Mouse (Mus musculus) forebrain, embryonic 10.5 days (tissue): Measurements from ENCODE around the gene Ube2q2. TPM values are rescaled to one million over a fixed set of nuclear protein-coding genes. Genes with fewer than 3 reads are reported as not detected.

Experiments used
- DNase-seq: peaks from one replicate; pipeline ENCODE4 v3.0.0-alpha.2; 2017; ENCODE audit warnings: low spot score; ENCODE audit errors: extremely low spot score
- H3K27ac ChIP-seq: fragments of 300-500 bp; sonication (generic); 2 replicates; pipeline ENCODE4 v1.5.1; 2016; ENCODE audit warnings: mild to moderate bottlenecking
- H3K27me3 ChIP-seq: fragments of 300-500 bp; sonication (generic); 2 replicates; pipeline ENCODE4 v1.6.1; 2016; ENCODE audit warnings: mild to moderate bottlenecking; ENCODE audit not compliant: poor library complexity, severe bottlenecking
- H3K36me3 ChIP-seq: fragments of 300-500 bp; sonication (generic); replicated peaks from 2 replicates; pipeline ENCODE4 v1.6.1; 2016; ENCODE audit warnings: mild to moderate bottlenecking, moderate library complexity
- H3K4me1 ChIP-seq: fragments of 300-500 bp; sonication (generic); 2 replicates; pipeline ENCODE4 v1.6.1; 2016
- H3K4me3 ChIP-seq: fragments of 300-500 bp; sonication (generic); 2 replicates; pipeline ENCODE4 v1.5.1; 2016; ENCODE audit warnings: mild to moderate bottlenecking, moderate library complexity
- H3K9me3 ChIP-seq: fragments of 300-500 bp; sonication (generic); 2 replicates; pipeline ENCODE4 v1.6.1; 2016; ENCODE audit warnings: mild to moderate bottlenecking, moderate library complexity
- WGBS: fragments of 180-500 bp; shearing (Covaris S2); methylation state at CpG from one replicate; pipeline ENCODE4 v1.1.7; 2016; 5-methylcytosine and 5-hydroxymethylcytosine counted together
- polyA plus RNA-seq: library from polyadenylated mRNA; unstranded; fragments of >200 nt; fragmentation: Nextera tagmentation; extraction: Ambion mirVana; gene quantifications from 2 replicates; pipeline ENCODE4 v1.2.1, GENCODE M21; 2016

Ube2q2 gene
- polyA plus RNA-seq, 1 experiment from 2014 or later = 35.4 TPM

DNA sequence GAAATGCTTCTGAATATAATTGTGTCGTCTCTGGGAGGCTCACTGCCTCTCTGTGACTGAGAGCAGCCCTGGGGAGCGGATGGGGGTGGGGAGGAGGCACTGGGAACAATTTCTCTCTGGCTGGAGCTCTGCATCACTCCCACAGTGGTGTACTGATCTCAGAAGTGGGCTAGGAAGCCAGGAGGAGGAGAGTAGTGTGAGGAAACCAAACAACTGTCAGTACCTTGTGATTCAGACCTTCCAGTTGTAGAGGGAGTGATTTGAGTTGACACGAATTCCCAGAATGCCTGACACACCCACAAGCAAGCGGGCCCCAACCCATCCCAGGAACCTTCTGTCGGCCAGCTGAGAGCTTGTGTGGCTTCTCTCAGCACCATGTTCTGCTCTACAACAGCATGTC lies 12.1 kb upstream of the Ube2q2 start:
- WGBS = 57% methylated on average over 5 of the region's 5 CpGs
- H3K27me3 ChIP-seq = no peaks in the 10 kb centered on the region
- no peaks in the 10 kb centered on the region for H3K36me3 ChIP-seq
- no peak overlapping the region for H3K27ac ChIP-seq
- no peak overlapping the region for H3K4me3 ChIP-seq
- no peak for DNase-seq
- no peaks in the 10 kb centered on the region for H3K9me3 ChIP-seq
- H3K4me1 ChIP-seq = no peaks in the 10 kb centered on the region

- H3K4me1 ChIP-seq = no peaks in the 10 kb centered on the region
- 94% methylated on average over 4 of the region's 4 CpGs for WGBS
- no peaks in the 10 kb centered on the region for H3K36me3 ChIP-seq
- DNase-seq = no peak
- H3K4me3 ChIP-seq = no peak overlapping the region
- H3K9me3 ChIP-seq = no peaks in the 10 kb centered on the region
- H3K27me3 ChIP-seq = no peaks in the 10 kb centered on the region
- H3K27ac ChIP-seq = no peak overlapping the region
Measured at GRCm38 (mm10) chr9:55137112-55137511, 11.5 kb upstream of the Ube2q2 start.

- Histone ChIP-seq H3K27me3 (no peaks in the 10 kb centered on the region), H3K27ac (no peak overlapping the region), H3K4me3 (no peak overlapping the region), H3K36me3 (no peaks in the 10 kb centered on the region), H3K9me3 (no peaks in the 10 kb centered on the region), H3K4me1 (no peaks in the 10 kb centered on the region)
- no peak for DNase-seq
- 82% methylated on average over 5 of the region's 5 CpGs for WGBS
Measured at GRCm38 (mm10) chr9:55139958-55140357, 8.7 kb upstream of the Ube2q2 start.

- DNase-seq = peak; percentile 66
- Histone ChIP-seq H3K36me3 (peaks cover 10% of the 10 kb centered on the region), H3K27ac (peak overlapping the region; percentile 95), H3K4me3 (peak overlapping the region; percentile 90), H3K9me3 (no peaks in the 10 kb centered on the region), H3K4me1 (peaks cover 29% of the 10 kb centered on the region), H3K27me3 (peaks cover 14% of the 10 kb centered on the region)
- WGBS = under 1% methylated on average over 92 of the region's 93 CpGs
Measured at GRCm38 (mm10) chr9:55149499-55150278, 1.0 kb downstream of the Ube2q2 start.

DNA sequence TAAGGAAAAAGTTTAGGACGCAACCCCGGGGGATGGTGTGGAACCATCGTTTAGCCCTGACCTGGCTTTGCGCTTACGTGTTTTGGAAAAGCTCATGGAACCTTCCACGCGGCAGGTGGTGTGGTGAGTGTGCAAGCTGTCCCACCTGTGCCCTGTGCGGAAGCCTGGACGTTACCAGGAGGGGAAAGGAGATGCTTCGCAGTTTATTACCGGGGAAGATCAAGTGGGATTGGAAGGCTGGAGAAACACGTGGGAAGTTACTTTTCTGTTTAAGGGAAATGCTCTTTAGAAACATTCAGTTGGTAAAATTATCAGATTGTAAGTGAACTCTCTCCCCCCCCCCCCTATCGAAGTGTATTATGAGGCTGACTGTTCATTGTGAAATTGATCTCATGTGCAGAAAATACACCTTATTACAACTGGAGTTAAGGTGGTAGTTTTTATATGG lies 1.6 kb downstream of the Ube2q2 start:
- Histone ChIP-seq H3K36me3 (peaks cover 10% of the 10 kb centered on the region), H3K4me1 (peaks cover 29% of the 10 kb centered on the region), H3K27ac (peak overlapping the region; percentile 95), H3K9me3 (no peaks in the 10 kb centered on the region), H3K4me3 (peak overlapping the region; percentile 90), H3K27me3 (peaks cover 14% of the 10 kb centered on the region)
- WGBS = 2% methylated on average over 13 of the region's 13 CpGs
- DNase-seq = no peak

DNA sequence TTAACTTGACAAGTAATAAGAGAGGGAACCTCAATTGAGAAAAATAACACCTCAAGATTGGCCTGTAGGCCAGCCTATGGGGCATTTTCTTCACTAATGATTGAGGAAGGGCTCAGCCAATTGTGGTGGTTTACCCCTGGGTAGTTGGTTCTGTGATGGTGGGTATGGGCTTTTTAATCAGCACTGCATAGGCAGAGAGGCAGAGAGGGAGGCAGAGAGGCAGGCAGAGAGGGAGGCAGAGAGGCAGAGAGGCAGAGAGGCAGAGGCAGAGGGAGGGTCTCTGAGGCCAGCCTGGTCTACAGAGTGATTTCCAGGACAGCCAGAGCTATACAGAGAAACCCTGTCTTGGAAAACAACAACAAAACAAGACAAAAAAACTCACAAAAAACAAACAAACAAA lies 2.4 kb downstream of the Ube2q2 start:
- Histone ChIP-seq H3K27ac (no peak overlapping the region), H3K27me3 (peaks cover 13% of the 10 kb centered on the region), H3K9me3 (no peaks in the 10 kb centered on the region), H3K4me3 (peak overlapping the region; percentile 90), H3K36me3 (peaks cover 10% of the 10 kb centered on the region), H3K4me1 (peaks cover 29% of the 10 kb centered on the region)
- no peak for DNase-seq

- 92% methylated on average over 5 of the region's 5 CpGs for WGBS
- Histone ChIP-seq H3K4me3 (no peak overlapping the region), H3K27ac (no peak overlapping the region), H3K27me3 (peaks cover 8% of the 10 kb centered on the region), H3K4me1 (peaks cover 29% of the 10 kb centered on the region), H3K36me3 (peaks cover 13% of the 10 kb centered on the region), H3K9me3 (no peaks in the 10 kb centered on the region)
- no peak for DNase-seq
Measured at GRCm38 (mm10) chr9:55152935-55153334, 4.3 kb downstream of the Ube2q2 start.

DNA sequence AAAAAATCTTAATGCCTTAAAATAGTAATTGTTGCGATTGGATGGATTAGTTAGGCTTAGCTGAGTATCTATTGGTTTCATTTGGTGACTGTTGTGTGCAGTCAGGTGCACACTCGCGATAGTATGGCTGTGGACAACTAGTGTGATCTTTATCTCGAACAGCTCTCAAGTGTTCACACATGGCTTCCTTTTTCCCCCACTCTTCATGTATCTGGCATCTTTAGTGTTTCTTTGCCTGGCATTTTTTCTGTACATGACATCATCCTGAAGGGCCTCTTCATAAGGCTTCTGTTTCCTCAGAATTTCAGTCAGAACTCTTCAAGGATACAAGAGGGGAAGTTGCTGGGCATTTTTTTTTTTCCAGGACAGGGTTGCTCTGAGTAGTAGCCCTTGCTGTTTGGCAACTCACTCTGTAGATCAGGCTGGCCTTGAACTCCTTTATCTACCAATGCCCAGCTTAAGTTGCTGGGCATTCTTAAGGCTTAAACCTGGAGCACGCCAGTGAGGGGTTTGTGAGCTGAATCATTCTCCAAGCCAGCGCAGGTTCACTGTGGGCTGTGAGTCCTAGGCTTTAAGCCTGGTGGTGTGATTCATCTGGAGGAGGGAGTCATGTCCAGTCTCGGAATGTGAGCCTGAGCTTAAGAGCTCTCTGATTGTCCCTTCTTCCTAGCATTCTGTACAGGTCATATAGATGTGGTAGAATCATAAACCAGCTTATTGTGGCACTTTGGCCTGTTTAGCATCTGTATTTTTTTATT lies 22.2 kb downstream of the Ube2q2 start:
- no peak for DNase-seq
- no peak overlapping the region for H3K4me3 ChIP-seq
- 88% methylated on average over 7 of the region's 7 CpGs for WGBS
- H3K36me3 ChIP-seq = peaks cover 43% of the 10 kb centered on the region
- no peaks in the 10 kb centered on the region for H3K9me3 ChIP-seq
- H3K27ac ChIP-seq = no peak overlapping the region
- H3K4me1 ChIP-seq = peaks cover 13% of the 10 kb centered on the region; the same call in 1 of the 2 replicates
- no peaks in the 10 kb centered on the region for H3K27me3 ChIP-seq

DNA sequence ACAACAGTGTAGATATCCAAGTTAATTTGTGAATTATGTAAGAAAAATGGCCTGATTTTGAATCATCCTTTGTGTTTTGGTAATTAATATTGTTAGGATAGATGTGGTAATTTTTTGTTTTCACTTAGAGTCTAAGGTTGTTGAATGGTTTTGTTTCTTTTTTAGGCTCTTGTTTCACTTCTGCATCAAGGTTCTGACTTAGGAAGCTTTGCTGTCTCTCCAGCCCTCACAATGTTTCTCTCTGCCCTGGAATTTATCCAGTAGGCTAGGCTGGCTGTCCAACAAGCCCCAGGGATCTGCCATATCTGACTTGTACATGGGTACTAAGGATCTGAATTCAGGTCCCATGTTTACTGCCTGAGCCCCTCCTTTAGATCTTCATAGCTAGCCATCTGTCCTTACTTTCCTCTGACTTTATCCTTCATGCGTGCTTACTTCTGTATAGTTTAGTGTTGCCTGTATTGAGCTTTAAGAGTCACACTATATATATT lies 23.6 kb downstream of the Ube2q2 start:
- Histone ChIP-seq H3K9me3 (no peaks in the 10 kb centered on the region), H3K36me3 (peaks cover 33% of the 10 kb centered on the region), H3K27me3 (no peaks in the 10 kb centered on the region), H3K4me1 (peaks cover 13% of the 10 kb centered on the region; the same call in 1 of the 2 replicates), H3K4me3 (no peak overlapping the region), H3K27ac (no peak overlapping the region)
- WGBS = 92% methylated on average over 1 of the region's 1 CpGs
- DNase-seq = no peak

GRCm38 (mm10) chr9:55174235-55174634 lies 25.6 kb downstream of the Ube2q2 start:
- 67% methylated on average over 2 of the region's 2 CpGs for WGBS
- Histone ChIP-seq H3K36me3 (peaks cover 27% of the 10 kb centered on the region), H3K27me3 (no peaks in the 10 kb centered on the region), H3K9me3 (no peaks in the 10 kb centered on the region), H3K27ac (no peak overlapping the region), H3K4me3 (no peak overlapping the region), H3K4me1 (peaks cover 13% of the 10 kb centered on the region; the same call in 1 of the 2 replicates)
- DNase-seq = no peak

DNA sequence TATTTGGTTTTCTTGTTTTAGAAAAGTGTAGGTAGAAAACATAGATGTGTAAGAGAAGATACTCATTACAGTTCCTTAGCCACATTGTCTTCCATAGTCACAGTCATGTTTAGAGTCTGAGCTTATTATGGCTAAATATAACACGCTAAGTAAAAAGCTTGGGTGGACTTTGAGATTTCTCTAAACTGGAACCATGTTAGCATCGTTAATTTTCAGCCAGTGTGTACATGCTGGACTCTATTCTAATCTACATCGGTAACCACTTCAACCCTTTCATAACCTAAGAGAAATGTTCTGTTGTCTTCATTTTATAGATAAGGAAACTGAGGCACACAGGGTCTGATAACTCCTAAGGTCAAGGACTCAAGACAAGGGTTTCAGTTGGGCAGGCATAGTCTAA lies 47.2 kb downstream of the Ube2q2 start:
- Histone ChIP-seq H3K9me3 (no peaks in the 10 kb centered on the region), H3K36me3 (peaks cover 64% of the 10 kb centered on the region), H3K27ac (no peak overlapping the region), H3K4me1 (no peaks in the 10 kb centered on the region), H3K4me3 (no peak overlapping the region), H3K27me3 (no peaks in the 10 kb centered on the region)
- no peak for DNase-seq
- WGBS = 96% methylated on average over 3 of the region's 3 CpGs

GRCm38 (mm10) chr9:55198260-55198659 lies 49.6 kb downstream of the Ube2q2 start:
- no peak for DNase-seq
- Histone ChIP-seq H3K4me3 (no peak overlapping the region), H3K27ac (no peak overlapping the region), H3K4me1 (no peaks in the 10 kb centered on the region), H3K27me3 (no peaks in the 10 kb centered on the region), H3K36me3 (peaks cover 58% of the 10 kb centered on the region), H3K9me3 (no peaks in the 10 kb centered on the region)
- 100% methylated on average over 1 of the region's 1 CpGs for WGBS

DNA sequence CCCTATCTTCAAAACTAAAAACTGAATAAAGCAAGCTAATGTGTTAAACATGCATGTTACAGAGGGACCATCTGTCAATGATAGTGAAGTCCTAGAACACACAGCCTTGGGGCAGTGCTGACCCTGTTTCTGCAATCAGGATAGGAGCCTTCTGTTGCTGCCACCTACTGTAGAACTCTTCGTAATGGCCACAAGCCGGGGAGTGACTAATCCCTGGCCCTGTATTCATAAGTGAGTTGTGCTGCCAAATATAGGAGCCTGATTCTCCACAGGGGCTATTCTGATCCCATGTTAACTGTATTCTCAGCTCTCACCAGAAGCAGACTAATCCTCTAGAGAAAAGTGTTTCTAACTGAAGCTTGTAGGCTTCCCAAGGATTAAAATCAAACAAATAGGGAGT lies 50.7 kb downstream of the Ube2q2 start:
- no peak overlapping the region for H3K27ac ChIP-seq
- no peaks in the 10 kb centered on the region for H3K4me1 ChIP-seq
- no peaks in the 10 kb centered on the region for H3K9me3 ChIP-seq
- H3K27me3 ChIP-seq = no peaks in the 10 kb centered on the region
- DNase-seq = no peak
- H3K4me3 ChIP-seq = no peak overlapping the region
- 89% methylated on average over 2 of the region's 2 CpGs for WGBS
- peaks cover 56% of the 10 kb centered on the region for H3K36me3 ChIP-seq
